Mouse (Mus musculus) embryonic facial prominence, embryonic 13.5 days (tissue): ENCODE data around the gene Ube2s. TPM values are rescaled to one million over a fixed set of nuclear protein-coding genes. Genes with fewer than 3 reads are reported as not detected.

ENCODE experiments used
- polyA plus RNA-seq: library from polyadenylated mRNA; unstranded; fragments of >200 nt; fragmentation: Nextera tagmentation; extraction: Ambion mirVana; gene quantifications from 2 replicates; pipeline ENCODE4 v1.2.1, GENCODE M21; 2015

The Ube2s gene
- polyA plus RNA-seq, 1 experiment from 2014 or later, result 400 TPM

Other genes starting within 250 kb of the Ube2s start
- 0.14 TPM in 1 of 2 replicates, not detected in the other for gene Ptprh, start 208.5 kb downstream of the Ube2s start, polyA plus RNA-seq
- gene Tmem86b, start 181.2 kb downstream of the Ube2s start, polyA plus RNA-seq, result 2.0 and 2.2 TPM in 2 replicates
- gene Ppp6r1, start 153.6 kb downstream of the Ube2s start, polyA plus RNA-seq, result 10.5 and 14.1 TPM in 2 replicates
- gene Hspbp1, start 127.5 kb downstream of the Ube2s start, polyA plus RNA-seq, result 78.4 and 92.3 TPM in 2 replicates
- gene Brsk1, start 122.0 kb downstream of the Ube2s start, polyA plus RNA-seq, result 2.7 and 3.1 TPM in 2 replicates
- 0.24 and 0.45 TPM in 2 replicates for gene Tmem150b, start 87.3 kb downstream of the Ube2s start, polyA plus RNA-seq
- gene Kmt5c, start 72.5 kb downstream of the Ube2s start, polyA plus RNA-seq, result 62.0 and 64.3 TPM in 2 replicates
- gene Cox6b2, start 59.5 kb downstream of the Ube2s start, polyA plus RNA-seq, result 53.3 and 75.6 TPM in 2 replicates
- gene Fam71e2, start 41.3 kb downstream of the Ube2s start, polyA plus RNA-seq, result not detected in 2 replicates
- not detected in 2 replicates for gene Il11, start 29.7 kb downstream of the Ube2s start, polyA plus RNA-seq
- gene Tmem190, start 29.7 kb downstream of the Ube2s start, polyA plus RNA-seq, result not detected in 2 replicates
- 6.3 and 7.2 TPM in 2 replicates for gene Tmem238, start 22.9 kb downstream of the Ube2s start, polyA plus RNA-seq
- 335 and 398 TPM in 2 replicates for gene Rpl28, start 19.7 kb downstream of the Ube2s start, polyA plus RNA-seq
- gene Shisa7, start 32.1 kb upstream of the Ube2s start, polyA plus RNA-seq, result 0.39 and 0.63 TPM in 2 replicates
- gene Isoc2b, start 57.7 kb upstream of the Ube2s start, polyA plus RNA-seq, result 5.9 and 6.5 TPM in 2 replicates
- gene Isoc2a, start 64.6 kb upstream of the Ube2s start, polyA plus RNA-seq, result 1.3 TPM in 2 replicates
- gene Gm36210, start 93.9 kb upstream of the Ube2s start, polyA plus RNA-seq, result 0.15 TPM in 1 of 2 replicates, not detected in the other
- gene Zfp628, start 102.6 kb upstream of the Ube2s start, polyA plus RNA-seq, result 4.3 and 4.8 TPM in 2 replicates
- gene Nat14, start 109.4 kb upstream of the Ube2s start, polyA plus RNA-seq, result 3.3 and 4.6 TPM in 2 replicates
- 0.51 and 0.62 TPM in 2 replicates for gene Ssc5d, start 113.2 kb upstream of the Ube2s start, polyA plus RNA-seq
- gene Sbk2, start 151.8 kb upstream of the Ube2s start, polyA plus RNA-seq, result 0.18 TPM in 1 of 2 replicates, not detected in the other
- gene Sbk3, start 158.6 kb upstream of the Ube2s start, polyA plus RNA-seq, result 0.08 TPM in 1 of 2 replicates, not detected in the other
- gene Zfp579, start 183.6 kb upstream of the Ube2s start, polyA plus RNA-seq, result 38.4 and 42.0 TPM in 2 replicates
- gene Zfp524, start 201.8 kb upstream of the Ube2s start, polyA plus RNA-seq, result 10.3 and 12.0 TPM in 2 replicates
- gene Fiz1, start 202.1 kb upstream of the Ube2s start, polyA plus RNA-seq, result 45.7 and 47.9 TPM in 2 replicates
- 1.2 TPM in 1 of 2 replicates, not detected in the other for gene Gm44973, start 202.9 kb upstream of the Ube2s start, polyA plus RNA-seq
- gene Zfp865, start 207.8 kb upstream of the Ube2s start, polyA plus RNA-seq, result 7.7 and 7.9 TPM in 2 replicates
- 46.1 and 55.4 TPM in 2 replicates for gene Ccdc106, start 208.0 kb upstream of the Ube2s start, polyA plus RNA-seq
- gene 4632433K11Rik, start 221.5 kb upstream of the Ube2s start, polyA plus RNA-seq, result not detected in 2 replicates
- 5.6 and 5.9 TPM in 2 replicates for gene Zfp784, start 225.9 kb upstream of the Ube2s start, polyA plus RNA-seq
- 44.7 and 45.9 TPM in 2 replicates for gene Zfp580, start 238.9 kb upstream of the Ube2s start, polyA plus RNA-seq
- 137 and 155 TPM in 2 replicates for gene U2af2, start 249.6 kb upstream of the Ube2s start, polyA plus RNA-seq